Mouse (Mus musculus) lung, postnatal 0 days (tissue): Measurements from ENCODE around the gene Grap2.

Experiments
- CTCF ChIP-seq: IDR thresholded peaks from 2 replicates; pipeline ENCODE4 v1.5.1; 2016; ENCODE audit warnings: antibody characterized with exemption, mild to moderate bottlenecking
- EP300 ChIP-seq: IDR thresholded peaks from 2 replicates; pipeline ENCODE4 v1.6.1; 2016; ENCODE audit warnings: antibody characterized with exemption, mild to moderate bottlenecking, control low read depth

DNA sequence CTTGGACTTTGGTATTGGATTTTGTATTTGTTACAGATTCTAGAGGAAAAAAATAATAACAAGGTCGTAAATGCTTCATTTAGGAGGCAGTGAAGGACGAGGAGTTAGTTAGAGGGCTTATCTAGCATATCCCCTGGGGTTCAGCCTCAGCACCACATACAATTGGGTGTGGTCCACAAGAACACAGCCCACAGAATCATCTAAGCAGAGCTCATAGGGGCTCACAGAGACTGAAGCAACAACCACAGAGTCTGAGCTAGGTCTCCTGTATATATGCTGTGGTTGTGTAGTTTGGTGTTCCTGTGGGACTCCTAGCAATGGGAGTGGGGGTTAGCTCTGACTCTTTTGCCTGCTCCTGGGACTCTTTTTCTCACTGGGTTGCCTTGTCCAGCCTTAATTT is 37.9 kb downstream of the Grap2 start:
- no peak for TF ChIP-seq CTCF
- TF ChIP-seq EP300, result no peak
